Mouse (Mus musculus): ENCODE data around the gene Zfp644.

DNA sequence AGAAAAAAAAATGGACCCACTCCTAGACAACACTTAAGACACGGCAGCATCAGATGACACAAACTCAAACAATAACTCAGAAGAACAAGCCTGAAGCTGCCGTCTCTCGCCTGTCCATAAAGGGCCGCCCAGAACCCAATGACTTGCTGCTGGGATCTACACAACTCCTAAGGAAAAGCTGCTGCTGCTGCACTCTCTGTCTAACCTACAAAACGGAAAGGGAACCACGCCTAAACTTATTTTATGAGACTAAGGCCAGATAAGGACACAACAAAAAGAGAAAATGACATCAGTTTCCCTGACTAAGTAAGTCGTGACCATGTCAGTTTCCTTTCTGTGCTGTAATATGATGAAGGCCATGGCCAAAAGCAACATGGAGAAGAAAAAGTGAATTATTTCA, 82.5 kb downstream of the Zfp644 start:
- no peak for TF ChIP-seq CHD2 (IDR thresholded peaks at IDR 0.05; ENCODE audit: low read depth, low read length)
- no peak for TF ChIP-seq ZNF384 (IDR thresholded peaks at IDR 0.05; ENCODE audit: low read depth, low read length)
- no peak for TF ChIP-seq HCFC1 (IDR thresholded peaks at IDR 0.05; ENCODE audit: borderline replicate concordance, insufficient read depth, low read length)
